ENCODE assay signal across 28 mouse cellular contexts in the genomic region with DNA sequence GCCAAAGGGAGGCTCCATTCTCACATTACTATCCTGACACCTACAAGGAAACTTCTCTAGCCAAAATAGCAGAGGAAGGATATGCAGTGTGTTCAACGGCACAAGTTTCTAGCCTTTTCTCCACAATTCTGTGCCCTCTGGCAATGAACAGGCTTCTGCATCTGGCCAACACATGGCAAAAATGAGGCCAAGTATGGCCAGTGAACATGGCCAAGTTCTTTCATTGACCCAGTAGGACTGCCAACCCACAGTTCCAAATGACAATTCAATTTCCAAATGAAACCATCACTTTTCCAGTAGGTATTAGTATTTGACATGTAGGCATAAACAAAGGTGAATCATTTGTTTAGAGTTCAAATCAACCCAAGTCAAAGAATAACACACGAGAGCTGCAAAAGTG.
DNase-seq lines count a peak whose midpoint lies in the region; ATAC-seq and TF ChIP-seq lines count a peak whose summit lies in the region.
"Had no signal": no experiment of that assay in that cellular context is flagged by ENCODE, and none has a peak within 500 bp of the region (broad histone marks: within the 10 kb centered on the region; RNA-seq: fewer than 3 reads in every experiment).

No protein-coding gene starts in this region.

- intact Hi-C loops in gastrocnemius, adult 2 months (cut with DNase I), result no loop called here

- no peak overlapping the region for H3K9ac ChIP-seq in neural tube, embryonic 14.5 days (replicated peaks; ENCODE audit: low read depth, low read length)
- no peak overlapping the region for H3K9ac ChIP-seq in neural tube, embryonic 15.5 days (replicated peaks)
- no peak overlapping the region for H3K9ac ChIP-seq in midbrain, embryonic 16.5 days (ENCODE audit: low read depth, low read length)
- H3K9ac ChIP-seq: embryonic facial prominence, embryonic 13.5 days; heart, embryonic 13.5 days; hindbrain, embryonic 15.5 days; kidney, embryonic 15.5 days; limb, embryonic 13.5 days; liver, embryonic 12.5 days; midbrain, embryonic 12.5 days had no signal

- H3K4me3 ChIP-seq in gastrocnemius, adult 2 months, result no peak overlapping the region
- H3K4me3 ChIP-seq in neural tube, embryonic 14.5 days (ENCODE audit: low read depth, low read length), result no peak overlapping the region
- no peak overlapping the region for H3K4me3 ChIP-seq in neural tube, embryonic 15.5 days (replicated peaks)
- H3K4me3 ChIP-seq in midbrain, embryonic 16.5 days (ENCODE audit: low read depth, low read length), result no peak overlapping the region
- H3K4me3 ChIP-seq: embryonic facial prominence, embryonic 13.5 days; heart, adult 2 months; heart, embryonic 13.5 days; hindbrain, embryonic 15.5 days; kidney, embryonic 15.5 days; limb, embryonic 13.5 days; liver, embryonic 12.5 days; megakaryocyte, embryonic 14.5 days; midbrain, embryonic 12.5 days had no signal

- H3K27me3 ChIP-seq in neural tube, embryonic 14.5 days (ENCODE audit: control insufficient read depth, insufficient read depth, low read length), result no peaks in the 10 kb centered on the region
- no peaks in the 10 kb centered on the region for H3K27me3 ChIP-seq in neural tube, embryonic 15.5 days (replicated peaks)
- no peaks in the 10 kb centered on the region for H3K27me3 ChIP-seq in midbrain, embryonic 16.5 days (ENCODE audit: control insufficient read depth, insufficient read depth, low read depth, low read length)
- H3K27me3 ChIP-seq: embryonic facial prominence, embryonic 13.5 days; heart, embryonic 13.5 days; hindbrain, embryonic 15.5 days; kidney, embryonic 15.5 days; limb, embryonic 13.5 days; liver, embryonic 12.5 days; megakaryocyte, embryonic 14.5 days; midbrain, embryonic 12.5 days had no signal

- no peaks in the 10 kb centered on the region for H3K9me3 ChIP-seq in neural tube, embryonic 14.5 days (ENCODE audit: control insufficient read depth, low read length)
- no peaks in the 10 kb centered on the region for H3K9me3 ChIP-seq in neural tube, embryonic 15.5 days (replicated peaks)
- no peaks in the 10 kb centered on the region for H3K9me3 ChIP-seq in midbrain, embryonic 16.5 days (replicated peaks; ENCODE audit: control insufficient read depth, low read length, poor library complexity, severe bottlenecking)
- H3K9me3 ChIP-seq: embryonic facial prominence, embryonic 13.5 days; heart, embryonic 13.5 days; hindbrain, embryonic 15.5 days; kidney, embryonic 15.5 days; limb, embryonic 13.5 days; liver, embryonic 12.5 days; megakaryocyte, embryonic 14.5 days; midbrain, embryonic 12.5 days had no signal

- WGBS in neural tube, embryonic 14.5 days, result 92% methylated on average over 2 of the region's 2 CpGs
- 88% methylated on average over 2 of the region's 2 CpGs for WGBS in neural tube, embryonic 15.5 days
- 92% methylated on average over 2 of the region's 2 CpGs for WGBS in midbrain, embryonic 16.5 days

- no peaks in the 10 kb centered on the region for H3K36me3 ChIP-seq in neural tube, embryonic 14.5 days (ENCODE audit: control insufficient read depth, insufficient read depth, low read length)
- no peaks in the 10 kb centered on the region for H3K36me3 ChIP-seq in neural tube, embryonic 15.5 days
- no peaks in the 10 kb centered on the region for H3K36me3 ChIP-seq in midbrain, embryonic 16.5 days (ENCODE audit: control insufficient read depth, insufficient read depth, low read length)
- H3K36me3 ChIP-seq: embryonic facial prominence, embryonic 13.5 days; heart, embryonic 13.5 days; hindbrain, embryonic 15.5 days; kidney, embryonic 15.5 days; limb, embryonic 13.5 days; liver, embryonic 12.5 days; midbrain, embryonic 12.5 days had no signal

- ATAC-seq in neural tube, embryonic 14.5 days (ENCODE audit: low read depth), result no peak
- no peak for ATAC-seq in neural tube, embryonic 15.5 days (ENCODE audit: low FRiP score)
- no peak for ATAC-seq in midbrain, embryonic 16.5 days
- ATAC-seq: liver, embryonic 12.5 days; lung, postnatal 0 days had no signal

- peak; percentile 10 to 24 for DNase-seq in cerebellum, postnatal 14 days
- no peak for DNase-seq in cerebellum, adult 9-10 months
- peak; percentile 16 for DNase-seq in gastrocnemius, adult 2 months
- no peak for DNase-seq in gastrocnemius, postnatal 25 days
- DNase-seq: B cell, adult 2 months; cerebellum, adult 2 months; gastrocnemius, postnatal 36 days; heart, adult 2 months; heart, postnatal 10 days; kidney, adult 18-20 months; kidney, postnatal 25 days; lung, adult 18-20 months; lung, postnatal 4 days; right cerebral cortex, postnatal 4 days; thymus, adult 2 months; thymus, postnatal 36 days had no signal

- H3K4me1 ChIP-seq in neural tube, embryonic 14.5 days (ENCODE audit: control insufficient read depth, insufficient read depth, low read length), result no peaks in the 10 kb centered on the region
- 0 out of 2 replicates have a peak, but pooled peaks cover 3% of the 10 kb centered on the region for H3K4me1 ChIP-seq in neural tube, embryonic 15.5 days
- H3K4me1 ChIP-seq in midbrain, embryonic 16.5 days (ENCODE audit: control insufficient read depth, insufficient read depth, low read length), result no peaks in the 10 kb centered on the region
- H3K4me1 ChIP-seq: embryonic facial prominence, embryonic 13.5 days; heart, embryonic 13.5 days; hindbrain, embryonic 15.5 days; kidney, embryonic 15.5 days; limb, embryonic 13.5 days; liver, embryonic 12.5 days; megakaryocyte, embryonic 14.5 days; midbrain, embryonic 12.5 days had no signal

- H3K27ac ChIP-seq in gastrocnemius, adult 2 months, result no peak overlapping the region
- H3K27ac ChIP-seq in neural tube, embryonic 14.5 days (ENCODE audit: low read depth, low read length), result peak overlapping the region; percentile 40
- no peak overlapping the region for H3K27ac ChIP-seq in neural tube, embryonic 15.5 days (replicated peaks)
- H3K27ac ChIP-seq in midbrain, embryonic 16.5 days (ENCODE audit: low read length), result no peak overlapping the region
- H3K27ac ChIP-seq: embryonic facial prominence, embryonic 13.5 days; heart, adult 2 months; heart, embryonic 13.5 days; hindbrain, embryonic 15.5 days; kidney, embryonic 15.5 days; limb, embryonic 13.5 days; liver, embryonic 12.5 days; midbrain, embryonic 12.5 days had no signal

- no peak for TF ChIP-seq CTCF in gastrocnemius, adult 2 months (IDR thresholded peaks at IDR 0.05)

- H3K4me2 ChIP-seq in neural tube, embryonic 14.5 days (ENCODE audit: low read depth, low read length), result no peak overlapping the region
- no peak overlapping the region for H3K4me2 ChIP-seq in neural tube, embryonic 15.5 days
- no peak overlapping the region for H3K4me2 ChIP-seq in midbrain, embryonic 16.5 days (ENCODE audit: low read length)
- H3K4me2 ChIP-seq: embryonic facial prominence, embryonic 13.5 days; heart, embryonic 13.5 days; hindbrain, embryonic 15.5 days; kidney, embryonic 15.5 days; limb, embryonic 13.5 days; liver, embryonic 12.5 days; midbrain, embryonic 12.5 days had no signal

Comparison
In these comparisons a context has a peak if more than half of its experiments do, and no peak if none do; other contexts are left out.
1. DNase-seq: peak in cerebellum, postnatal 14 days (2 of 2) and gastrocnemius, adult 2 months (single experiment); none in cerebellum, adult 9-10 months (single experiment) and gastrocnemius, postnatal 25 days (single experiment).